Mouse (Mus musculus): ENCODE data around the gene Mtap.

The Mtap gene

GRCm38 (mm10) chr4:89136906-89137541 lies at the start of gene Mtap:
Mtap (plus strand) TSS chr4:89137122.
- DNase-seq (ENCODE audit: low read depth, low spot score), result peak; percentile 30

- DNase-seq (ENCODE audit: low read depth, low spot score), result no peak
Measured at GRCm38 (mm10) chr4:89089110-89089509, 47.8 kb upstream of the Mtap start.

GRCm38 (mm10) chr4:89090217-89090616 lies 46.7 kb upstream of the Mtap start:
- DNase-seq (ENCODE audit: low read depth, low spot score), result no peak

GRCm38 (mm10) chr4:89092153-89092552 lies 44.8 kb upstream of the Mtap start:
- no peak for DNase-seq (ENCODE audit: low read depth, low spot score)

GRCm38 (mm10) chr4:89094773-89095172 lies 42.1 kb upstream of the Mtap start:
- DNase-seq (ENCODE audit: low read depth, low spot score), result no peak

- DNase-seq (ENCODE audit: low read depth, low spot score), result no peak
Measured at GRCm38 (mm10) chr4:89098261-89098660, 38.7 kb upstream of the Mtap start.

GRCm38 (mm10) chr4:89101276-89101675 lies 35.6 kb upstream of the Mtap start:
- no peak for DNase-seq (ENCODE audit: low read depth, low spot score)

- DNase-seq (ENCODE audit: low read depth, low spot score), result no peak
Measured at GRCm38 (mm10) chr4:89102283-89102682, 34.6 kb upstream of the Mtap start.

GRCm38 (mm10) chr4:89105486-89105885 lies 31.4 kb upstream of the Mtap start:
- DNase-seq (ENCODE audit: low read depth, low spot score), result no peak

- DNase-seq (ENCODE audit: low read depth, low spot score), result no peak
Measured at GRCm38 (mm10) chr4:89106505-89106904, 30.4 kb upstream of the Mtap start.

- no peak for DNase-seq (ENCODE audit: low read depth, low spot score)
Measured at GRCm38 (mm10) chr4:89112168-89112710, 24.7 kb upstream of the Mtap start.

GRCm38 (mm10) chr4:89112782-89113181 lies 24.1 kb upstream of the Mtap start:
- DNase-seq (ENCODE audit: low read depth, low spot score), result no peak

- DNase-seq (ENCODE audit: low read depth, low spot score), result no peak
Measured at GRCm38 (mm10) chr4:89116006-89116405, 20.9 kb upstream of the Mtap start.

- DNase-seq (ENCODE audit: low read depth, low spot score), result no peak
Measured at GRCm38 (mm10) chr4:89119900-89120299, 17.0 kb upstream of the Mtap start.

GRCm38 (mm10) chr4:89120353-89120752 lies 16.6 kb upstream of the Mtap start:
- DNase-seq (ENCODE audit: low read depth, low spot score), result no peak

- no peak for DNase-seq (ENCODE audit: low read depth, low spot score)
Measured at GRCm38 (mm10) chr4:89123446-89124243, 13.3 kb upstream of the Mtap start.

- DNase-seq (ENCODE audit: low read depth, low spot score), result no peak
Measured at GRCm38 (mm10) chr4:89127674-89128073, 9.2 kb upstream of the Mtap start.

- no peak for DNase-seq (ENCODE audit: low read depth, low spot score)
Measured at GRCm38 (mm10) chr4:89128080-89128936, 8.6 kb upstream of the Mtap start.

GRCm38 (mm10) chr4:89128937-89129277 lies 8.0 kb upstream of the Mtap start:
- no peak for DNase-seq (ENCODE audit: low read depth, low spot score)

GRCm38 (mm10) chr4:89129311-89129913 lies 7.5 kb upstream of the Mtap start:
- DNase-seq (ENCODE audit: low read depth, low spot score), result peak; percentile 56

GRCm38 (mm10) chr4:89131795-89132194 lies 5.1 kb upstream of the Mtap start:
- DNase-seq (ENCODE audit: low read depth, low spot score), result no peak

- no peak for DNase-seq (ENCODE audit: low read depth, low spot score)
Measured at GRCm38 (mm10) chr4:89136356-89136755, 566 bp upstream of the Mtap start.

Data from retina, postnatal 7 days (tissue).